Mouse (Mus musculus) embryonic fibroblast, embryonic 13.5 days (primary cell): ENCODE measurements around the gene Gar1.

Source experiments
- CTCF ChIP-seq: IDR thresholded peaks from 2 replicates; pipeline ENCODE4 v1.5.1; 2011; ENCODE audit warnings: mild to moderate bottlenecking, control low read depth, low read length, moderate library complexity, borderline replicate concordance; ENCODE audit not compliant: insufficient read depth
- POLR2A ChIP-seq: IDR thresholded peaks from 2 replicates; pipeline ENCODE4 v1.6.1; 2011; ENCODE audit warnings: low read depth, mild to moderate bottlenecking, control low read depth, low read length, moderate library complexity

GRCm38 (mm10) chr3:129821736-129822135 is 9.5 kb downstream of the Gar1 start:
- TF ChIP-seq POLR2A (no peak), CTCF (no peak)
